Mouse (Mus musculus) CH12.LX (cell line): ENCODE measurements around the gene Tbl3. TPM values are rescaled to one million over a fixed set of nuclear protein-coding genes. Genes with fewer than 3 reads are reported as not detected.
A peak's percentile ranks its signal among the peaks of the same experiment; 100 is the strongest.

Experiments
- DNase-seq: peaks from one replicate; pipeline ENCODE4 v3.0.0-alpha.2; 2013; ENCODE audit errors: extremely low read depth
- H3K27ac ChIP-seq: 2 replicates; pipeline ENCODE4 v1.5.1; 2012; ENCODE audit warnings: low read depth, mild to moderate bottlenecking, control low read depth, moderate library complexity; ENCODE audit not compliant: insufficient read depth
- H3K27me3 ChIP-seq: replicated peaks from 2 replicates; pipeline ENCODE3; 2012; ENCODE audit warnings: inconsistent platforms
- H3K36me3 ChIP-seq, 2 experiments: replicated peaks in 1 of 2; 2 replicates each; pipeline versions ENCODE3 to v1.6.1; 2012; ENCODE audit warnings: inconsistent platforms in 1 of 2, low read length in 1 of 2, mild to moderate bottlenecking in 1 of 2, mixed read lengths in 1 of 2, moderate library complexity in 1 of 2; ENCODE audit not compliant: control insufficient read depth in 1 of 2, insufficient read depth in 1 of 2
- H3K4me1 ChIP-seq, 2 experiments: 2 replicates each; pipeline ENCODE4 v1.6.1; 2012; ENCODE audit warnings: inconsistent platforms in 1 of 2, moderate library complexity in 1 of 2; ENCODE audit not compliant: insufficient read depth in 2 of 2, control insufficient read depth in 1 of 2
- H3K4me2 ChIP-seq: 2 replicates; pipeline ENCODE4 v1.6.1; 2012; ENCODE audit warnings: low read depth, mild to moderate bottlenecking, control low read depth; ENCODE audit not compliant: poor library complexity, insufficient read depth, severe bottlenecking
- H3K4me3 ChIP-seq, 3 experiments: fragments of 150-350 bp in 1 of 3; sonication (generic) in 1 of 3; replicated peaks in 1 of 3; 2 replicates each; pipeline versions ENCODE3 to v1.5.1; 2011 to 2012; ENCODE audit warnings: low read depth in 2 of 3, low read length in 2 of 3, mild to moderate bottlenecking in 2 of 3, moderate library complexity in 2 of 3, control low read depth in 1 of 3, improper control_type of control experiment in 1 of 3, inconsistent platforms in 1 of 3, mixed read lengths in 1 of 3; ENCODE audit not compliant: poor library complexity in 1 of 3
- H3K79me2 ChIP-seq: replicated peaks from 2 replicates; pipeline ENCODE4 v1.6.1; 2012; ENCODE audit warnings: mild to moderate bottlenecking, moderate library complexity; ENCODE audit not compliant: control insufficient read depth, poor library complexity, insufficient read depth, severe bottlenecking; ENCODE audit errors: extremely low read depth
- H3K9ac ChIP-seq: 2 replicates; pipeline ENCODE4 v1.6.1; 2012; ENCODE audit warnings: low read depth, mild to moderate bottlenecking, control low read depth, moderate library complexity; ENCODE audit not compliant: insufficient read depth
- H3K9me3 ChIP-seq: replicated peaks from 2 replicates; pipeline ENCODE3; 2012; ENCODE audit warnings: low read length, inconsistent platforms, mixed read lengths
- BHLHE40 ChIP-seq: IDR thresholded peaks from 2 replicates; pipeline ENCODE4 v1.6.1; 2011; ENCODE audit warnings: mild to moderate bottlenecking, low read depth, low read length, improper control_type of control experiment
- ELF1 ChIP-seq: IDR thresholded peaks from 2 replicates; pipeline ENCODE4 v1.6.1; 2014; ENCODE audit warnings: low read depth, mild to moderate bottlenecking, inconsistent platforms, low read length, improper control_type of control experiment
- EP300 ChIP-seq: IDR thresholded peaks from 2 replicates; pipeline ENCODE4 v1.6.1; 2011; ENCODE audit warnings: low read length, improper control_type of control experiment
- ETS1 ChIP-seq: conservative IDR thresholded peaks from 2 replicates; pipeline ENCODE4 v1.6.1; 2012; ENCODE audit warnings: low read depth, mild to moderate bottlenecking, inconsistent platforms, low read length, improper control_type of control experiment, moderate library complexity
- GABPA ChIP-seq: IDR thresholded peaks from 2 replicates; pipeline ENCODE4 v1.6.1; 2012; ENCODE audit warnings: low read depth, low read length, improper control_type of control experiment, inconsistent platforms; ENCODE audit not compliant: insufficient replicate concordance
- JUN ChIP-seq: IDR thresholded peaks from 2 replicates; pipeline ENCODE4 v1.6.1; 2011; ENCODE audit warnings: low read depth, mild to moderate bottlenecking, low read length, improper control_type of control experiment, moderate library complexity; ENCODE audit not compliant: insufficient read depth
- MAFK ChIP-seq: IDR thresholded peaks from 2 replicates; pipeline ENCODE4 v1.6.1; 2011; ENCODE audit warnings: low read length, improper control_type of control experiment; ENCODE audit not compliant: insufficient replicate concordance
- MEF2A ChIP-seq: IDR thresholded peaks from 2 replicates; pipeline ENCODE4 v1.6.1; 2014; ENCODE audit warnings: low read depth, mild to moderate bottlenecking, inconsistent platforms, low read length, improper control_type of control experiment, borderline replicate concordance
- MYC ChIP-seq: IDR thresholded peaks from 2 replicates; pipeline ENCODE4 v1.6.1; 2011; ENCODE audit warnings: low read depth, mild to moderate bottlenecking, improper control_type of control experiment, low read length
- NELFE ChIP-seq: IDR thresholded peaks from 2 replicates; pipeline ENCODE4 v1.6.1; 2011; ENCODE audit warnings: low read depth, low read length, improper control_type of control experiment
- PAX5 ChIP-seq: IDR thresholded peaks from 2 replicates; pipeline ENCODE4 v1.6.1; 2012; ENCODE audit warnings: low read length, inconsistent platforms, mixed read lengths
- POLR2A ChIP-seq: IDR thresholded peaks from 2 replicates; pipeline ENCODE4 v1.6.1; 2011; ENCODE audit warnings: low read depth, mild to moderate bottlenecking, improper control_type of control experiment, low read length
- SIN3A ChIP-seq: IDR thresholded peaks from 2 replicates; pipeline ENCODE4 v1.6.1; 2012; ENCODE audit warnings: low read length, improper control_type of control experiment, inconsistent platforms
- UBTF ChIP-seq: IDR thresholded peaks from 2 replicates; pipeline ENCODE4 v1.6.1; 2012; ENCODE audit warnings: low read depth, mild to moderate bottlenecking, inconsistent platforms, low read length, improper control_type of control experiment, moderate library complexity
- USF1 ChIP-seq: IDR thresholded peaks from 2 replicates; pipeline ENCODE4 v1.6.1; 2014; ENCODE audit warnings: low read depth, mild to moderate bottlenecking, inconsistent platforms, low read length, improper control_type of control experiment
- USF2 ChIP-seq: conservative IDR thresholded peaks from 2 replicates; pipeline ENCODE4 v1.6.1; 2011; ENCODE audit warnings: low read depth, low read length, improper control_type of control experiment
- ZC3H11A ChIP-seq: IDR thresholded peaks from 2 replicates; pipeline ENCODE4 v1.6.1; 2012; ENCODE audit warnings: low read depth, mild to moderate bottlenecking, inconsistent platforms, low read length, improper control_type of control experiment
- ZNF384 ChIP-seq: IDR thresholded peaks from 2 replicates; pipeline ENCODE4 v1.6.1; 2012; ENCODE audit warnings: low read depth, low read length, improper control_type of control experiment, inconsistent platforms
- dilution Hi-C: fragments of 300-500 bp; cut with MboI; formaldehyde crosslinking; loops from 2 replicates; pipeline ENCODE4 v1.14.3; 2020; ENCODE audit warnings: low sequenced_read_pairs; ENCODE audit not compliant: extremely low pct_unique_long_range_greater_than_20kb, extremely low pct_ligation_motif_present
- in situ Hi-C: fragments of 300-500 bp; cut with MboI; formaldehyde crosslinking; loops from 3 replicates; pipeline ENCODE4 v1.14.3; 2019; ENCODE audit warnings: low sequenced_read_pairs, low pct_ligation_motif_present, low pct_unique_long_range_greater_than_20kb, mixed read lengths
- polyA plus RNA-seq: library from polyadenylated mRNA; unstranded; fragments of >175 nt; gene quantifications from 2 replicates; pipeline ENCODE4 v1.2.1, GENCODE M21; 2012; ENCODE audit warnings: low read depth; ENCODE audit not compliant: insufficient read length
- total RNA-seq, 2 experiments: library from RNA; depleted of rRNA; stranded (reverse); fragments of 300-350 nt in 1 of 2; fragments of >200 nt in 1 of 2; gene quantifications; 2 replicates each; pipeline ENCODE4 v1.2.3; 2012 to 2014

The Tbl3 gene
- total and polyA plus RNA-seq, 3 experiments = 98.0 to 105 (median 104) TPM

DNA sequence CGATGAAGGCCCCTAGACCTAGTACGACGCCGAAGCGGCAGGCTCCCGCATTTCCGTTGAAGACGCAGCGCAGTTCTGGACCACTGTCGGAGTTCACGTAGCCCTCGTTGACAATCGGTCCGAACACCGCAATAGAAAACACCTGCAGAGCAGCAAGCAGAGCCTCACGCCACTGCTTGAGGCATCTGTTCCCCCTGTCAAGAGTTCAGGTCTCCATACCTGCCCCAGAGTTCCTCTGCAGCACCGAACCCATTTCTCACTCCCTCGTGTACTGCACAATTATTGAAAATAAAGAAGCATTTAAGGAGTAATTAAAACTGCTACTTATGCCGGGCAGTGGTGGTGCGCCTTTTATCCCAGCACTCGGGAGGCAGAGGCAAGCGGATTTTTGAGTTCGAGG lies 19.9 kb downstream of the Tbl3 start:
- peaks cover 13 to 20% of the 10 kb centered on the region in 2 experiments for H3K4me1 ChIP-seq
- DNase-seq = no peak
- TF ChIP-seq ETS1 = no peak
- no peak for TF ChIP-seq MEF2A
- no peak for TF ChIP-seq EP300
- no peak for TF ChIP-seq GABPA
- peaks cover 0 to 4% of the 10 kb centered on the region in 2 experiments for H3K36me3 ChIP-seq
- H3K9me3 ChIP-seq = no peaks in the 10 kb centered on the region
- dilution Hi-C loops = no loop called here
- no peak overlapping the region for H3K9ac ChIP-seq
- H3K27ac ChIP-seq = no peak overlapping the region
- H3K27me3 ChIP-seq = peaks cover 27% of the 10 kb centered on the region
- in situ Hi-C loops = no loop called here
- H3K4me3 ChIP-seq = peak overlapping the region in 1 of 3 experiments; percentile 48
- H3K79me2 ChIP-seq = no peaks in the 10 kb centered on the region
- 0 out of 2 replicates have a peak overlapping the region, but pooled peaks have one; percentile 66 for H3K4me2 ChIP-seq

DNA sequence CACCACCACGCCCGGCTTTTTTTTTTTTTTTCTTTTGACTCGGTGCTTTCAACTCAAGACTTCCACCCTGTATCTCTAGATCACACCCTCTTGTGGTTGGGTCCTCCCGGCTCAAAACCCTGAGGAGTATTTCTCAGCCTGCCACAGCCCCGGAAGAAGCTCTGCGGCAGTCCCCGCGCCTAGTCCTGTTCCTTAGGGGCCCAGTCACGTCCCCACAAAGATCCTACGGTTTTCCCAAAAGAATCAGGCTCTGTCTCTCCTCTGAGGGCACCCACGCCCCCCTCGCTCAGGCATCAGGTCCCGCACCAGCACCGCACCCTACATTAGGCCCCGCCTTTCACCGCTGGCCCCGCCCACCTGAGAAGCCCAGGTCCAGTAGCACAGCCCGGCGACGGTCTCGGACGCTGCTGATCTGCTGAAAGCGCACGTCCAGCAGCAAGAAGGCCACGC lies 20.3 kb downstream of the Tbl3 start:
- H3K79me2 ChIP-seq = no peaks in the 10 kb centered on the region
- H3K9ac ChIP-seq = peak overlapping the region; percentile 18; the same call in 1 of the 2 replicates
- no peak for TF ChIP-seq USF2
- TF ChIP-seq NELFE = no peak
- no peak for TF ChIP-seq EP300
- TF ChIP-seq POLR2A = no peak
- no peak for TF ChIP-seq UBTF
- TF ChIP-seq JUN = no peak
- no peak for TF ChIP-seq GABPA
- TF ChIP-seq ELF1 = peak; percentile 49; the same call in 1 of the 2 replicates
- TF ChIP-seq ZC3H11A = no peak
- peak; percentile 81 for TF ChIP-seq ZNF384
- in situ Hi-C loops (no loop called here), dilution Hi-C loops (no loop called here)
- no peak overlapping the region for H3K27ac ChIP-seq
- peaks cover 9 to 16% of the 10 kb centered on the region in 2 experiments for H3K4me1 ChIP-seq
- H3K36me3 ChIP-seq = peaks cover under 1 to 4% of the 10 kb centered on the region in 2 experiments
- H3K9me3 ChIP-seq = no peaks in the 10 kb centered on the region
- H3K4me2 ChIP-seq = peak overlapping the region; percentile 66; the same call in 1 of the 2 replicates
- H3K4me3 ChIP-seq = peak overlapping the region; percentile 30 to 48 (median 45)
- H3K27me3 ChIP-seq = peaks cover 27% of the 10 kb centered on the region
- peak; percentile 48 for DNase-seq

DNA sequence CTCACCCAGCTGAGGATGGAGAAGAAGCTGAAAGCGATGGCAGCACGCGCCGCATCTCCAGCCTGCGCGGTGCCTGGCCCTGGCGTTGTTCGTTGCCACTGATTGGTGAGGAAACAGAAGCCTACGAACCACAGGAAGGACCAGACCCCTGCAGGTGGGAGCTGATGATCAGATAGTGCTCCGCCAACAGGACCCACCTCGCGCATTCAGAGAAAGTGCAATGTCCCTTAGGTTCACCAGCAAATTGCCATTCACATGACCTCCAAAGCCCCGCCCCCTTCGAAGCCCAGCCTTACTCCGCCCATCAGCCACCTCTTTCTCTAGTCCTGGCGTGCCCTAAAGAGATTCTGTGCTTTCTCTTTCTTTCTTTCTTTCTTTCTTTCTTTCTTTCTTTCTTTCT lies 20.9 kb downstream of the Tbl3 start:
- no peaks in the 10 kb centered on the region for H3K79me2 ChIP-seq
- dilution Hi-C loops (no loop called here), in situ Hi-C loops (no loop called here)
- H3K36me3 ChIP-seq = peaks cover 5 to 11% of the 10 kb centered on the region in 2 experiments
- no peak overlapping the region for H3K4me2 ChIP-seq
- H3K4me1 ChIP-seq = peaks cover 9 to 16% of the 10 kb centered on the region in 2 experiments
- H3K9me3 ChIP-seq = no peaks in the 10 kb centered on the region
- H3K27me3 ChIP-seq = peaks cover 27% of the 10 kb centered on the region
- DNase-seq = peak; percentile 71
- H3K9ac ChIP-seq = no peak overlapping the region
- TF ChIP-seq BHLHE40 (no peak), MAFK (no peak), USF1 (peak; percentile 22; the same call in 1 of the 2 replicates), NELFE (no peak), MYC (0 out of 2 replicates have a peak, but pooled peaks have one; percentile 29), SIN3A (0 out of 2 replicates have a peak, but pooled peaks have one; percentile 29), PAX5 (no peak), GABPA (no peak)
- no peak overlapping the region for H3K27ac ChIP-seq
- H3K4me3 ChIP-seq = peak overlapping the region in 1 of 3 experiments; percentile 14
